Comparison of ENCODE assay signal across 11 mouse cellular contexts in the genomic region with DNA sequence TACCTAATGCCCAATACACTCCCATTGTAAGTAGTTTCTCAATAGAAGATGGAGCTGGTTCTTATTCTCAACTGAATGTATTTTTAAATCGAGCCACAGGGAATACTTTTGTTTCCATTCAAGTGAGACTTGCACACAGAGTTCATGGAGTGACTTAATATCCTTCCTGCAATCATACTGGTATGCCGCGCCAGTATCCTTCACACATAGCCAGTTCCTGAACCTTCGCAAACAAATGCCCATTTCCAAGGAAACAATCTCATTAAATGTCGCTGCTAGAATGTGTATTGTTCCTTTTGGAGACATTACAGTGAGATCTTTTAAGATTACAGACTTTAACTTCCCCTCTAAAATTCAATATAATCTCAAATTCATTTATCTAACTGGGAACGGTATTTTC. TPM values are rescaled to one million over a fixed set of nuclear protein-coding genes. Genes with fewer than 3 reads are reported as not detected.
A peak's percentile ranks its signal among the peaks of the same experiment; 100 is the strongest.
DNase-seq lines count a peak whose midpoint lies in the region; ATAC-seq and TF ChIP-seq lines count a peak whose summit lies in the region.
"Had no signal": no experiment of that assay in that cellular context is flagged by ENCODE, and none has a peak within 500 bp of the region (broad histone marks: within the 10 kb centered on the region; RNA-seq: fewer than 3 reads in every experiment).

No protein-coding gene starts in this region.

- ATAC-seq in heart, embryonic 15.5 days (replicated peaks; ENCODE audit: insufficient number of reproducible peaks, insufficient read depth, low FRiP score, low read depth), result no peak
- ATAC-seq in intestine, embryonic 15.5 days, result no peak
- no peak for ATAC-seq in forebrain, embryonic 15.5 days (replicated peaks)

- H3K4me3 ChIP-seq in heart, embryonic 15.5 days, result no peak overlapping the region
- H3K4me3 ChIP-seq in left cerebral cortex, adult 2 months, result peak overlapping the region; percentile 53
- no peak overlapping the region for H3K4me3 ChIP-seq in intestine, embryonic 15.5 days (replicated peaks)
- H3K4me3 ChIP-seq in forebrain, embryonic 15.5 days, result no peak overlapping the region

- intact Hi-C loops in heart, postnatal 36 days (cut with DNase I), result loop anchor here (2.0 kb wide), 1 partner anchor 46 kb away; no protein-coding TSS in a partner anchor
- intact Hi-C loops in left cerebral cortex, adult 2 months (cut with DNase I), result no loop called here

- no peaks in the 10 kb centered on the region for H3K9me3 ChIP-seq in heart, embryonic 15.5 days (replicated peaks)
- no peaks in the 10 kb centered on the region for H3K9me3 ChIP-seq in intestine, embryonic 15.5 days
- H3K9me3 ChIP-seq in forebrain, embryonic 15.5 days, result no peaks in the 10 kb centered on the region
- H3K9me3 ChIP-seq: midbrain, embryonic 10.5 days had no signal

- 69% methylated on average over 6 of the region's 6 CpGs for WGBS in heart, embryonic 15.5 days
- 73% methylated on average over 6 of the region's 6 CpGs for WGBS in intestine, embryonic 15.5 days
- 74% methylated on average over 6 of the region's 6 CpGs for WGBS in forebrain, embryonic 15.5 days

- no peaks in the 10 kb centered on the region for H3K36me3 ChIP-seq in heart, embryonic 15.5 days
- no peaks in the 10 kb centered on the region for H3K36me3 ChIP-seq in intestine, embryonic 15.5 days
- H3K36me3 ChIP-seq in forebrain, embryonic 15.5 days, result no peaks in the 10 kb centered on the region
- H3K36me3 ChIP-seq: midbrain, embryonic 10.5 days had no signal

- H3K27ac ChIP-seq in heart, embryonic 15.5 days, result 0 out of 2 replicates have a peak overlapping the region, but pooled peaks have one; percentile 38
- H3K27ac ChIP-seq in left cerebral cortex, adult 2 months, result no peak overlapping the region
- no peak overlapping the region for H3K27ac ChIP-seq in intestine, embryonic 15.5 days
- no peak overlapping the region for H3K27ac ChIP-seq in forebrain, embryonic 15.5 days (replicated peaks)
- H3K27ac ChIP-seq: midbrain, embryonic 10.5 days had no signal

- DNase-seq in heart, postnatal 36 days, result no peak
- no peak for DNase-seq in left cerebral cortex, adult 2 months (ENCODE audit: extremely low spot score in 1 of 2, low spot score in 2 of 2)
- no peak for DNase-seq in left cerebral cortex, adult 18-20 months (ENCODE audit: low spot score in 2 of 2)
- peak; percentile 65 for DNase-seq in lung, postnatal 36 days
- no peak for DNase-seq in Muller cell, postnatal 12 days (ENCODE audit: inconsistent ontology term)
- DNase-seq: cerebellum, adult 9-11 months; right cerebral cortex, postnatal 4 days had no signal

- no peaks in the 10 kb centered on the region for H3K27me3 ChIP-seq in heart, embryonic 15.5 days
- H3K27me3 ChIP-seq in intestine, embryonic 15.5 days (replicated peaks), result no peaks in the 10 kb centered on the region
- H3K27me3 ChIP-seq in forebrain, embryonic 15.5 days, result no peaks in the 10 kb centered on the region

- TF ChIP-seq CTCF in left cerebral cortex, adult 2 months (IDR thresholded peaks at IDR 0.05), result no peak

- H3K9ac ChIP-seq in heart, embryonic 15.5 days, result no peak overlapping the region
- no peak overlapping the region for H3K9ac ChIP-seq in intestine, embryonic 15.5 days
- no peak overlapping the region for H3K9ac ChIP-seq in forebrain, embryonic 15.5 days (replicated peaks)

- peak overlapping the region; percentile 80 for H3K4me2 ChIP-seq in heart, embryonic 15.5 days
- H3K4me2 ChIP-seq in intestine, embryonic 15.5 days (replicated peaks), result peak overlapping the region; percentile 91
- no peak overlapping the region for H3K4me2 ChIP-seq in forebrain, embryonic 15.5 days (replicated peaks)

- H3K4me1 ChIP-seq in heart, embryonic 15.5 days (replicated peaks), result peaks cover 9% of the 10 kb centered on the region; the same call in 1 of the 2 replicates
- H3K4me1 ChIP-seq in intestine, embryonic 15.5 days (replicated peaks), result no peaks in the 10 kb centered on the region; the same call in none of the 2 replicates
- H3K4me1 ChIP-seq in forebrain, embryonic 15.5 days, result peaks cover 9% of the 10 kb centered on the region

RNA-seq across cellular contexts. Expression of gene Stard13, which starts 45.0 kb away (rescaled TPM):
- polyA plus RNA-seq in heart, embryonic 15.5 days (2015; fragmentation: Nextera tagmentation; extraction: Ambion mirVana), result 3.9 and 6.8 TPM in 2 replicates
- total RNA-seq in heart, postnatal 36 days (2021), result 10 to 100 TPM; 24.1 to 25.0 TPM
- 10 to 100 TPM; 10.6 to 18.4 TPM for total RNA-seq in left cerebral cortex, adult 2 months (2021)
- 10 to 100 TPM; 12.1 to 12.9 TPM for total RNA-seq in left cerebral cortex, adult 18-20 months (2021)
- 12.6 and 13.7 TPM in 2 replicates for polyA plus RNA-seq in intestine, embryonic 15.5 days (2015; fragmentation: Nextera tagmentation; extraction: Ambion mirVana)
- polyA plus RNA-seq in forebrain, embryonic 15.5 days (2015; fragmentation: Nextera tagmentation; extraction: Ambion mirVana), result 2.9 and 4.0 TPM in 2 replicates
